Mouse (Mus musculus): ENCODE measurements around the gene Rln3.

The Rln3 gene

GRCm38 (mm10) chr8:84044900-84045299 is at the start of gene Rln3:
Gene Rln3 (minus strand): TSS chr8:84045000.
- peaks cover 58% of the 10 kb centered on the region for H3K27me3 ChIP-seq (ENCODE audit: insufficient read depth, low read length)
- H3K4me3 ChIP-seq (replicated peaks; ENCODE audit: low read length), result peak within 1 kb of the TSS; percentile 73
- H3K9me3 ChIP-seq (ENCODE audit: low read length), result no peaks in the 10 kb centered on the region
- H3K36me3 ChIP-seq (ENCODE audit: insufficient read depth, low read length), result no peaks in the 10 kb centered on the region
- H3K4me1 ChIP-seq (replicated peaks; ENCODE audit: low read depth, low read length), result peaks cover 52% of the 10 kb centered on the region
- TF ChIP-seq NANOG (IDR thresholded peaks at IDR 0.05; ENCODE audit: borderline replicate concordance, low read length), result no peak
- no peak for TF ChIP-seq POU5F1 (IDR thresholded peaks at IDR 0.05; ENCODE audit: borderline replicate concordance, low read length)
- TF ChIP-seq CTCF (conservative IDR thresholded peaks at IDR 0.05; ENCODE audit: low read length), result no peak

GRCm38 (mm10) chr8:84090585-84090984 is 45.8 kb upstream of the Rln3 start:
- Histone ChIP-seq H3K27me3 (ENCODE audit: insufficient read depth, low read length) (no peaks in the 10 kb centered on the region), H3K36me3 (ENCODE audit: insufficient read depth, low read length) (peaks cover 91% of the 10 kb centered on the region), H3K9me3 (ENCODE audit: low read length) (no peaks in the 10 kb centered on the region), H3K4me3 (replicated peaks; ENCODE audit: low read length) (no peak overlapping the region), H3K4me1 (replicated peaks; ENCODE audit: low read depth, low read length) (peaks cover 40% of the 10 kb centered on the region)
- TF ChIP-seq POU5F1 (IDR thresholded peaks at IDR 0.05; ENCODE audit: borderline replicate concordance, low read length), result no peak
- TF ChIP-seq CTCF (conservative IDR thresholded peaks at IDR 0.05; ENCODE audit: low read length), result no peak
- TF ChIP-seq NANOG (IDR thresholded peaks at IDR 0.05; ENCODE audit: borderline replicate concordance, low read length), result no peak

- H3K4me1 ChIP-seq (replicated peaks; ENCODE audit: low read depth, low read length), result peaks cover 40% of the 10 kb centered on the region
- peaks cover 86% of the 10 kb centered on the region for H3K36me3 ChIP-seq (ENCODE audit: insufficient read depth, low read length)
- H3K9me3 ChIP-seq (ENCODE audit: low read length), result no peaks in the 10 kb centered on the region
- no peak for TF ChIP-seq NANOG (IDR thresholded peaks at IDR 0.05; ENCODE audit: borderline replicate concordance, low read length)
- TF ChIP-seq POU5F1 (IDR thresholded peaks at IDR 0.05; ENCODE audit: borderline replicate concordance, low read length), result no peak
- TF ChIP-seq CTCF (conservative IDR thresholded peaks at IDR 0.05; ENCODE audit: low read length), result no peak
- H3K4me3 ChIP-seq (replicated peaks; ENCODE audit: low read length), result no peak overlapping the region
- no peaks in the 10 kb centered on the region for H3K27me3 ChIP-seq (ENCODE audit: insufficient read depth, low read length)
Observed at GRCm38 (mm10) chr8:84089277-84089676, 44.5 kb upstream of the Rln3 start.

GRCm38 (mm10) chr8:84087821-84088220 is 43.0 kb upstream of the Rln3 start:
- TF ChIP-seq CTCF (conservative IDR thresholded peaks at IDR 0.05; ENCODE audit: low read length), result no peak
- no peak for TF ChIP-seq POU5F1 (IDR thresholded peaks at IDR 0.05; ENCODE audit: borderline replicate concordance, low read length)
- no peak for TF ChIP-seq NANOG (IDR thresholded peaks at IDR 0.05; ENCODE audit: borderline replicate concordance, low read length)
- Histone ChIP-seq H3K4me3 (replicated peaks; ENCODE audit: low read length) (no peak overlapping the region), H3K27me3 (ENCODE audit: insufficient read depth, low read length) (no peaks in the 10 kb centered on the region), H3K9me3 (ENCODE audit: low read length) (no peaks in the 10 kb centered on the region), H3K4me1 (replicated peaks; ENCODE audit: low read depth, low read length) (peaks cover 44% of the 10 kb centered on the region), H3K36me3 (ENCODE audit: insufficient read depth, low read length) (peaks cover 86% of the 10 kb centered on the region)

GRCm38 (mm10) chr8:84087156-84087555 is 42.4 kb upstream of the Rln3 start:
- Histone ChIP-seq H3K4me1 (replicated peaks; ENCODE audit: low read depth, low read length) (peaks cover 38% of the 10 kb centered on the region), H3K9me3 (ENCODE audit: low read length) (no peaks in the 10 kb centered on the region), H3K27me3 (ENCODE audit: insufficient read depth, low read length) (no peaks in the 10 kb centered on the region), H3K36me3 (ENCODE audit: insufficient read depth, low read length) (peaks cover 86% of the 10 kb centered on the region), H3K4me3 (replicated peaks; ENCODE audit: low read length) (no peak overlapping the region)
- no peak for TF ChIP-seq POU5F1 (IDR thresholded peaks at IDR 0.05; ENCODE audit: borderline replicate concordance, low read length)
- no peak for TF ChIP-seq CTCF (conservative IDR thresholded peaks at IDR 0.05; ENCODE audit: low read length)
- no peak for TF ChIP-seq NANOG (IDR thresholded peaks at IDR 0.05; ENCODE audit: borderline replicate concordance, low read length)

GRCm38 (mm10) chr8:84084341-84085115 is 39.7 kb upstream of the Rln3 start:
- Histone ChIP-seq H3K4me3 (replicated peaks; ENCODE audit: low read length) (peak overlapping the region; percentile 77), H3K36me3 (ENCODE audit: insufficient read depth, low read length) (peaks cover 85% of the 10 kb centered on the region), H3K9me3 (ENCODE audit: low read length) (no peaks in the 10 kb centered on the region), H3K4me1 (replicated peaks; ENCODE audit: low read depth, low read length) (peaks cover 37% of the 10 kb centered on the region), H3K27me3 (ENCODE audit: insufficient read depth, low read length) (no peaks in the 10 kb centered on the region)
- TF ChIP-seq NANOG (IDR thresholded peaks at IDR 0.05; ENCODE audit: borderline replicate concordance, low read length), result no peak
- no peak for TF ChIP-seq CTCF (conservative IDR thresholded peaks at IDR 0.05; ENCODE audit: low read length)
- no peak for TF ChIP-seq POU5F1 (IDR thresholded peaks at IDR 0.05; ENCODE audit: borderline replicate concordance, low read length)

- peaks cover 85% of the 10 kb centered on the region for H3K36me3 ChIP-seq (ENCODE audit: insufficient read depth, low read length)
- peaks cover 37% of the 10 kb centered on the region for H3K4me1 ChIP-seq (replicated peaks; ENCODE audit: low read depth, low read length)
- no peaks in the 10 kb centered on the region for H3K27me3 ChIP-seq (ENCODE audit: insufficient read depth, low read length)
- peak overlapping the region; percentile 77 for H3K4me3 ChIP-seq (replicated peaks; ENCODE audit: low read length)
- no peaks in the 10 kb centered on the region for H3K9me3 ChIP-seq (ENCODE audit: low read length)
- TF ChIP-seq POU5F1 (IDR thresholded peaks at IDR 0.05; ENCODE audit: borderline replicate concordance, low read length), result no peak
- TF ChIP-seq NANOG (IDR thresholded peaks at IDR 0.05; ENCODE audit: borderline replicate concordance, low read length), result no peak
- no peak for TF ChIP-seq CTCF (conservative IDR thresholded peaks at IDR 0.05; ENCODE audit: low read length)
Observed at GRCm38 (mm10) chr8:84083829-84084241, 39.0 kb upstream of the Rln3 start.

- TF ChIP-seq CTCF (conservative IDR thresholded peaks at IDR 0.05; ENCODE audit: low read length), result no peak
- TF ChIP-seq NANOG (IDR thresholded peaks at IDR 0.05; ENCODE audit: borderline replicate concordance, low read length), result no peak
- no peak for TF ChIP-seq POU5F1 (IDR thresholded peaks at IDR 0.05; ENCODE audit: borderline replicate concordance, low read length)
- Histone ChIP-seq H3K27me3 (ENCODE audit: insufficient read depth, low read length) (no peaks in the 10 kb centered on the region), H3K4me1 (replicated peaks; ENCODE audit: low read depth, low read length) (peaks cover 35% of the 10 kb centered on the region), H3K4me3 (replicated peaks; ENCODE audit: low read length) (no peak overlapping the region), H3K9me3 (ENCODE audit: low read length) (no peaks in the 10 kb centered on the region), H3K36me3 (ENCODE audit: insufficient read depth, low read length) (peaks cover 87% of the 10 kb centered on the region)
Observed at GRCm38 (mm10) chr8:84079206-84079605, 34.4 kb upstream of the Rln3 start.
